Mouse (Mus musculus): Measurements from ENCODE around the gene Esrrg. TPM values are rescaled to one million over a fixed set of nuclear protein-coding genes. Genes with fewer than 3 reads are reported as not detected.

The Esrrg gene
- polyA plus RNA-seq, 1 experiment from 2014 or later: 8.1 TPM

- 92% methylated on average over 6 of the region's 6 CpGs for WGBS
- Histone ChIP-seq H3K4me2 (replicated peaks) (no peak overlapping the region), H3K27ac (replicated peaks) (no peak overlapping the region), H3K4me1 (no peaks in the 10 kb centered on the region), H3K36me3 (no peaks in the 10 kb centered on the region), H3K9ac (replicated peaks) (no peak overlapping the region), H3K4me3 (no peak overlapping the region), H3K27me3 (no peaks in the 10 kb centered on the region), H3K9me3 (no peaks in the 10 kb centered on the region)
- no peak for ATAC-seq (ENCODE audit: low FRiP score, low read depth)
These were observed 517.0 kb downstream of the Esrrg start for GRCm38 (mm10) chr1:188125521-188126021.

GRCm38 (mm10) chr1:188136126-188136525 is 527.5 kb downstream of the Esrrg start:
- H3K36me3 ChIP-seq: no peaks in the 10 kb centered on the region
- no peak overlapping the region for H3K9ac ChIP-seq (replicated peaks)
- H3K4me2 ChIP-seq (replicated peaks): no peak overlapping the region
- no peak for ATAC-seq (ENCODE audit: low FRiP score, low read depth)
- no peak overlapping the region for H3K27ac ChIP-seq (replicated peaks)
- H3K4me3 ChIP-seq: no peak overlapping the region
- no peaks in the 10 kb centered on the region for H3K9me3 ChIP-seq
- peaks cover 6% of the 10 kb centered on the region; the same call in 1 of the 2 replicates for H3K4me1 ChIP-seq
- H3K27me3 ChIP-seq: no peaks in the 10 kb centered on the region
- 77% methylated on average over 5 of the region's 5 CpGs for WGBS

GRCm38 (mm10) chr1:188139473-188139872 is 530.9 kb downstream of the Esrrg start:
- 52% methylated on average over 4 of the region's 4 CpGs for WGBS
- Histone ChIP-seq H3K4me1 (peaks cover 6% of the 10 kb centered on the region; the same call in 1 of the 2 replicates), H3K27ac (replicated peaks) (no peak overlapping the region), H3K36me3 (no peaks in the 10 kb centered on the region), H3K27me3 (no peaks in the 10 kb centered on the region), H3K4me3 (no peak overlapping the region), H3K9me3 (no peaks in the 10 kb centered on the region), H3K4me2 (replicated peaks) (no peak overlapping the region), H3K9ac (replicated peaks) (no peak overlapping the region)
- ATAC-seq (ENCODE audit: low FRiP score, low read depth): no peak

GRCm38 (mm10) chr1:188140221-188140620 is 531.6 kb downstream of the Esrrg start:
- no peak overlapping the region for H3K4me3 ChIP-seq
- no peaks in the 10 kb centered on the region for H3K36me3 ChIP-seq
- H3K4me2 ChIP-seq (replicated peaks): no peak overlapping the region
- 71% methylated on average over 4 of the region's 4 CpGs for WGBS
- no peak overlapping the region for H3K9ac ChIP-seq (replicated peaks)
- H3K4me1 ChIP-seq: peaks cover 6% of the 10 kb centered on the region; the same call in 1 of the 2 replicates
- H3K27me3 ChIP-seq: no peaks in the 10 kb centered on the region
- no peak for ATAC-seq (ENCODE audit: low FRiP score, low read depth)
- H3K27ac ChIP-seq (replicated peaks): no peak overlapping the region
- H3K9me3 ChIP-seq: no peaks in the 10 kb centered on the region

GRCm38 (mm10) chr1:188147381-188148156 is 539.0 kb downstream of the Esrrg start:
- WGBS: 79% methylated on average over 12 of the region's 12 CpGs

GRCm38 (mm10) chr1:188151066-188151465 is 542.5 kb downstream of the Esrrg start:
- no peak overlapping the region for H3K4me2 ChIP-seq (replicated peaks)
- H3K4me1 ChIP-seq: peaks cover 13% of the 10 kb centered on the region
- no peak overlapping the region for H3K4me3 ChIP-seq
- no peak overlapping the region for H3K9ac ChIP-seq (replicated peaks)
- H3K9me3 ChIP-seq: no peaks in the 10 kb centered on the region
- no peak overlapping the region for H3K27ac ChIP-seq (replicated peaks)
- peaks cover 18% of the 10 kb centered on the region for H3K27me3 ChIP-seq
- 83% methylated on average over 8 of the region's 8 CpGs for WGBS
- no peaks in the 10 kb centered on the region for H3K36me3 ChIP-seq
- no peak for ATAC-seq (ENCODE audit: low FRiP score, low read depth)

More at GRCm38 (mm10) chr1:188147381-188148156, 539.0 kb downstream of the Esrrg start:
- Histone ChIP-seq H3K4me3 (no peak overlapping the region), H3K9ac (replicated peaks) (no peak overlapping the region), H3K36me3 (no peaks in the 10 kb centered on the region), H3K4me1 (no peaks in the 10 kb centered on the region; the same call in 1 of the 2 replicates), H3K27me3 (peaks cover 9% of the 10 kb centered on the region), H3K9me3 (no peaks in the 10 kb centered on the region), H3K27ac (replicated peaks) (no peak overlapping the region), H3K4me2 (replicated peaks) (no peak overlapping the region)
- no peak for ATAC-seq (ENCODE audit: low FRiP score, low read depth)

- no peak overlapping the region for H3K4me2 ChIP-seq (replicated peaks)
- H3K9ac ChIP-seq (replicated peaks): no peak overlapping the region
- no peak overlapping the region for H3K4me3 ChIP-seq
- peaks cover 18% of the 10 kb centered on the region for H3K27me3 ChIP-seq
- no peak for ATAC-seq (ENCODE audit: low FRiP score, low read depth)
- no peaks in the 10 kb centered on the region for H3K36me3 ChIP-seq
- H3K27ac ChIP-seq (replicated peaks): no peak overlapping the region
- no peaks in the 10 kb centered on the region for H3K9me3 ChIP-seq
- H3K4me1 ChIP-seq: peaks cover 13% of the 10 kb centered on the region
- 99% methylated on average over 2 of the region's 2 CpGs for WGBS
These were observed 543.4 kb downstream of the Esrrg start for GRCm38 (mm10) chr1:188152011-188152410.

GRCm38 (mm10) chr1:188153665-188154064 is 545.1 kb downstream of the Esrrg start:
- 69% methylated on average over 2 of the region's 2 CpGs for WGBS
- ATAC-seq (ENCODE audit: low FRiP score, low read depth): no peak
- peaks cover 32% of the 10 kb centered on the region for H3K27me3 ChIP-seq

GRCm38 (mm10) chr1:188154466-188155110 is 546.0 kb downstream of the Esrrg start:
- H3K9me3 ChIP-seq: no peaks in the 10 kb centered on the region
- peak overlapping the region; percentile 19; the same call in 1 of the 2 replicates for H3K4me3 ChIP-seq
- 7% methylated on average over 14 of the region's 14 CpGs for WGBS
- peaks cover 13% of the 10 kb centered on the region for H3K4me1 ChIP-seq
- no peak overlapping the region for H3K9ac ChIP-seq (replicated peaks)
- peak overlapping the region; percentile 48 for H3K4me2 ChIP-seq (replicated peaks)
- H3K27me3 ChIP-seq: peaks cover 30% of the 10 kb centered on the region
- H3K27ac ChIP-seq (replicated peaks): peak overlapping the region; percentile 4; the same call in 1 of the 2 replicates
- no peaks in the 10 kb centered on the region for H3K36me3 ChIP-seq
- ATAC-seq (ENCODE audit: low FRiP score, low read depth): peak; percentile 91

More at GRCm38 (mm10) chr1:188153665-188154064, 545.1 kb downstream of the Esrrg start:
- Histone ChIP-seq H3K36me3 (no peaks in the 10 kb centered on the region), H3K9me3 (no peaks in the 10 kb centered on the region), H3K4me2 (replicated peaks) (no peak overlapping the region), H3K4me3 (no peak overlapping the region), H3K4me1 (peaks cover 13% of the 10 kb centered on the region), H3K9ac (replicated peaks) (no peak overlapping the region), H3K27ac (replicated peaks) (no peak overlapping the region)

GRCm38 (mm10) chr1:188155135-188155779 is 546.7 kb downstream of the Esrrg start:
- H3K9ac ChIP-seq (replicated peaks): no peak overlapping the region
- peak overlapping the region; percentile 4; the same call in 1 of the 2 replicates for H3K27ac ChIP-seq (replicated peaks)
- H3K4me2 ChIP-seq (replicated peaks): peak overlapping the region; percentile 48
- H3K4me3 ChIP-seq: 0 out of 2 replicates have a peak overlapping the region, but pooled peaks have one; percentile 19
- no peaks in the 10 kb centered on the region for H3K9me3 ChIP-seq
- ATAC-seq (ENCODE audit: low FRiP score, low read depth): peak; percentile 59
- WGBS: 62% methylated on average over 22 of the region's 22 CpGs
- no peaks in the 10 kb centered on the region for H3K36me3 ChIP-seq
- H3K27me3 ChIP-seq: peaks cover 28% of the 10 kb centered on the region; the same call in 1 of the 2 replicates
- H3K4me1 ChIP-seq: peaks cover 13% of the 10 kb centered on the region

GRCm38 (mm10) chr1:188156520-188156919 is 547.9 kb downstream of the Esrrg start:
- H3K27me3 ChIP-seq: peaks cover 28% of the 10 kb centered on the region; the same call in 1 of the 2 replicates
- H3K9ac ChIP-seq (replicated peaks): no peak overlapping the region
- no peaks in the 10 kb centered on the region for H3K36me3 ChIP-seq
- no peak overlapping the region for H3K4me3 ChIP-seq
- no peak overlapping the region for H3K27ac ChIP-seq (replicated peaks)
- H3K9me3 ChIP-seq: no peaks in the 10 kb centered on the region
- ATAC-seq (ENCODE audit: low FRiP score, low read depth): no peak
- H3K4me1 ChIP-seq: peaks cover 13% of the 10 kb centered on the region
- H3K4me2 ChIP-seq (replicated peaks): no peak overlapping the region
- WGBS: 98% methylated on average over 5 of the region's 5 CpGs

Measured in midbrain, embryonic 12.5 days (tissue).